Mouse (Mus musculus) small intestine, adult 2 months (tissue): ENCODE data around the gene Hist2h3b. TPM values are rescaled to one million over a fixed set of nuclear protein-coding genes. Genes with fewer than 3 reads are reported as not detected.

Experiments used
- H3K27ac ChIP-seq: fragments of 200-500 bp; 2 replicates; pipeline ENCODE4 v1.5.1; 2012; ENCODE audit warnings: low read depth, low read length, control low read depth, inconsistent platforms; ENCODE audit not compliant: insufficient read depth
- H3K27me3 ChIP-seq: fragments of 200-500 bp; 2 replicates; pipeline ENCODE4 v1.6.1; 2012; ENCODE audit warnings: mild to moderate bottlenecking, moderate library complexity, low read length, inconsistent platforms; ENCODE audit not compliant: control insufficient read depth, insufficient read depth
- H3K36me3 ChIP-seq: fragments of 200-500 bp; 2 replicates; pipeline ENCODE4 v1.6.1; 2012; ENCODE audit warnings: mild to moderate bottlenecking, low read length, control low read depth, inconsistent platforms; ENCODE audit not compliant: control insufficient read depth, insufficient read depth
- H3K4me1 ChIP-seq: fragments of 200-500 bp; 2 replicates; pipeline ENCODE4 v1.6.1; 2012; ENCODE audit warnings: low read length, inconsistent platforms, mixed read lengths; ENCODE audit not compliant: control insufficient read depth, insufficient read depth, insufficient read length
- H3K4me3 ChIP-seq: fragments of 200-500 bp; 2 replicates; pipeline ENCODE4 v1.5.1; 2012; ENCODE audit warnings: low read depth, mild to moderate bottlenecking, control low read depth, inconsistent platforms, low read length, moderate library complexity
- CTCF ChIP-seq: fragments of 200-500 bp; IDR thresholded peaks from 2 replicates; pipeline ENCODE4 v1.5.1; 2012; ENCODE audit warnings: low read depth, mild to moderate bottlenecking, control low read depth, inconsistent platforms, low read length, moderate library complexity, mixed read lengths; ENCODE audit not compliant: insufficient replicate concordance, insufficient read length; ENCODE audit errors: extremely low read depth
- POLR2A ChIP-seq: fragments of 200-500 bp; IDR thresholded peaks from 2 replicates; pipeline ENCODE4 v1.6.1; 2012; ENCODE audit warnings: low read depth, mild to moderate bottlenecking, control low read depth, inconsistent platforms, low read length, moderate library complexity
- WGBS: fragments of 180-500 bp; shearing (Covaris S2); methylation state at CpG from one replicate; pipeline ENCODE4 v1.1.7; 2018; 5-methylcytosine and 5-hydroxymethylcytosine counted together
- polyA plus RNA-seq: library from polyadenylated mRNA; depleted of rRNA; stranded (reverse); fragments of >200 nt; gene quantifications from 2 replicates; pipeline ENCODE4 v1.2.3, GENCODE M21; 2012

Gene Hist2h3b
- polyA plus RNA-seq, 1 experiment = 102 TPM

DNA sequence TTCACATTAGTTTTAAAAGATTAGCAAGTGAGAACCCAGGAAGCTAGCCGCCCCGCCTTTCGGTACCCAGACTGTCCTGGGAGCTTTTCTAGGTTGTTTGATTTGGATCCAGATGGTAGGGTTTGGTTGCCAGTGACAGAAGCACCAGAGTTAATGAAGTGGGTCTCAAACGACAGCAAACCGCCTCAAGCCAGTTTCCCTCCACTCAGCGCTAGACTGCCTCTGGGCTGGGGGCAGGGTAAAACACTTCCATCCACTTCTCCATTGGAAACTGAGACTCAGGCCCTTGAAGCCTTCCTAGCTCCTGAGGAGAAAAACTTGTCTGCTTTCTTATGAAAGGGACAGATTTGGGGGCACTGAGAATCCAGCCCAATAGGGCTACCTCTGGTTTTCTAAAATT, 24.2 kb downstream of the Hist2h3b start:
- no peaks in the 10 kb centered on the region for H3K4me1 ChIP-seq
- no peaks in the 10 kb centered on the region for H3K36me3 ChIP-seq
- peaks cover 6% of the 10 kb centered on the region for H3K27me3 ChIP-seq
- TF ChIP-seq CTCF (no peak), POLR2A (no peak)
- H3K27ac ChIP-seq = no peak overlapping the region
- no peak overlapping the region for H3K4me3 ChIP-seq
- 60% methylated on average over 6 of the region's 6 CpGs for WGBS

DNA sequence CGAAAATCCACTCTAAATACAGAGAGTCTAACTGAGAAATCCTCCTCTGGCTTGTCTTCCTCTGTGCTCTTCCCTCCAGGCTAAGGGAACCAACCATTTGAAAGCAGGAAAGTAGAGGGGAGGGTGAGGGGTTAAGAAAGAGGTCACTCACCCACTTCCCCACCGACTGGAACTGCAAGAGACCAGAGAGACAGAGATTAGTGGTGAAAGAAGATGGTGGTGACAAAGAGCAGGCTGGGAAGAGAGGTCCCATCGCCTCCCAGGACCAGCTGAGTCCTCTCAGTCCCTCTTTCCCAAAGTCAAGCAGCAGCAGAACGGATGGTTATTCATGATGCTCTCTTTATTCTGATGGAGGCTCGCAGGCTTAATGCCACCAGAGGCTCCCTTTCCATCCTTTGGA, 24.9 kb downstream of the Hist2h3b start:
- TF ChIP-seq CTCF = no peak
- no peak for TF ChIP-seq POLR2A

DNA sequence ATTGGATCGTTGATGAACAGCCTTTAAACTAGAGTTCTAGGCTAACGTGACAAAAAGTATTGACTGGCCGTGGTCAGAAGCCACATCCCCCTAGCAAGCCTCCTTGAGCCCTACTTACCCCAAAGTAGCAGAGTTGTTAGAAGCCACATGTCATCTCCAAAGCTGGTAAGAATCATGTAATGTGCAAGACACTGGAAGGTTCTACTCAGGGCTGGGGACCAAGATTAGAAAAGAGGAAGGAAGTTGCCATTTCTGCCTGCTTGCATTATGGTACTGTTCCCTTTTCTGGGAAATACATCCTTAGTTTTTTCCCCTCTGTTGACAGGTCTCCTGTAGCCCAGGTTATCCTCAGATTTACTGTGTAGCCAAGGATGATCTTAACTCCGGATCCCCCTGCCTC, 25.3 kb downstream of the Hist2h3b start, which contains the start of gene Fcgr1:
Gene Fcgr1 (minus strand): TSS at position 183 of the 400 bp plus-strand sequence.
- TF ChIP-seq POLR2A (no peak), CTCF (no peak)
- 71% methylated on average over 4 of the region's 4 CpGs for WGBS
- H3K27me3 ChIP-seq = peaks cover 6% of the 10 kb centered on the region
- H3K4me1 ChIP-seq = no peaks in the 10 kb centered on the region
- H3K4me3 ChIP-seq = no peak within 1 kb of the TSS
- H3K36me3 ChIP-seq = no peaks in the 10 kb centered on the region
- H3K27ac ChIP-seq = no peak within 1 kb of the TSS; the same call in 1 of the 2 replicates

More for the DNA sequence above, 24.9 kb downstream of the Hist2h3b start:
- no peak overlapping the region for H3K27ac ChIP-seq
- no peak overlapping the region for H3K4me3 ChIP-seq
- no peaks in the 10 kb centered on the region for H3K36me3 ChIP-seq
- H3K4me1 ChIP-seq = no peaks in the 10 kb centered on the region
- 52% methylated on average over 5 of the region's 5 CpGs for WGBS
- H3K27me3 ChIP-seq = peaks cover 6% of the 10 kb centered on the region

DNA sequence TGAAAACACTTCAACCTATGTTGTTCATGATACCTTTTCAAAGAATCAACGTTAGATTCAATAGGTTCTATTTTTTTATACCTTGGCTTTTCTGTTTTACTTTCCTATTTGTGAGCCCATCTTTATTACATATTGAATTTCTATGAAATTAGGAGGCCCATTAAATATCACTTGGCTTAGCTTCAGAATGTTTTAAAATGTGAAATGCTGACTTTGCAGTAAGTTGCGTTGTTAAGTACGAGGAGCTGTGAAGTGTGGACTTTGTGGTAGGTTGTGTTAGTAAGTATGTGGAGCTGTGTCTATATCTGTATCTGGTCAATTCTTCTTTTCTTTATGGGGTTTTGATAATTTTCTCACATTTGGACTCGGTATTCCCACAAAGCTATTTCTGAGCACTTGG, 29.9 kb downstream of the Hist2h3b start:
- WGBS = 83% methylated on average over 4 of the region's 4 CpGs
- H3K27ac ChIP-seq = no peak overlapping the region
- H3K27me3 ChIP-seq = peaks cover 2% of the 10 kb centered on the region; the same call in 1 of the 2 replicates
- no peaks in the 10 kb centered on the region for H3K4me1 ChIP-seq
- H3K36me3 ChIP-seq = no peaks in the 10 kb centered on the region
- TF ChIP-seq CTCF (no peak), POLR2A (no peak)
- no peak overlapping the region for H3K4me3 ChIP-seq

DNA sequence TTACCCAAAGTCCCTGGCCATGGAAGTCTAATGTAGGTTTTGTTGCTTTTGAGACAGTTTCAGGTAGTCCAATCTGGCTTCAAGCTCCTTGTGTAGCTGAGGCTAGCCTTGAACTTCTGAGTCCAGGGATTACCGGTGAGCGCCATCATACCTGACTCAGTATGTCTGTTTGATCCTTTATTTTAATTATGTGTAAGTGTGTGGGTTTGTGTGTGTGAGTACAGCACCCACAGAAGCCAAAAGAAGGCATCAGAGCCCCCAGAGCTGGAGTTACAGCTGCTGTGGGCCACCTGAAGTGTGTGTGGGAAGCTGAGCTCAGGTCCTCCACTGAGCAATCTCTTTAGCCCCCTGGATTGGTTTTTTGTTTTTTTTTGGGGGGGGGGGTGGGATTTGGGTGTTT, 31.1 kb downstream of the Hist2h3b start:
- no peaks in the 10 kb centered on the region for H3K36me3 ChIP-seq
- H3K4me1 ChIP-seq = no peaks in the 10 kb centered on the region
- H3K27me3 ChIP-seq = peaks cover 2% of the 10 kb centered on the region; the same call in 1 of the 2 replicates
- no peak overlapping the region for H3K4me3 ChIP-seq
- TF ChIP-seq CTCF (no peak), POLR2A (no peak)
- H3K27ac ChIP-seq = no peak overlapping the region
- WGBS = 99% methylated on average over 2 of the region's 2 CpGs

DNA sequence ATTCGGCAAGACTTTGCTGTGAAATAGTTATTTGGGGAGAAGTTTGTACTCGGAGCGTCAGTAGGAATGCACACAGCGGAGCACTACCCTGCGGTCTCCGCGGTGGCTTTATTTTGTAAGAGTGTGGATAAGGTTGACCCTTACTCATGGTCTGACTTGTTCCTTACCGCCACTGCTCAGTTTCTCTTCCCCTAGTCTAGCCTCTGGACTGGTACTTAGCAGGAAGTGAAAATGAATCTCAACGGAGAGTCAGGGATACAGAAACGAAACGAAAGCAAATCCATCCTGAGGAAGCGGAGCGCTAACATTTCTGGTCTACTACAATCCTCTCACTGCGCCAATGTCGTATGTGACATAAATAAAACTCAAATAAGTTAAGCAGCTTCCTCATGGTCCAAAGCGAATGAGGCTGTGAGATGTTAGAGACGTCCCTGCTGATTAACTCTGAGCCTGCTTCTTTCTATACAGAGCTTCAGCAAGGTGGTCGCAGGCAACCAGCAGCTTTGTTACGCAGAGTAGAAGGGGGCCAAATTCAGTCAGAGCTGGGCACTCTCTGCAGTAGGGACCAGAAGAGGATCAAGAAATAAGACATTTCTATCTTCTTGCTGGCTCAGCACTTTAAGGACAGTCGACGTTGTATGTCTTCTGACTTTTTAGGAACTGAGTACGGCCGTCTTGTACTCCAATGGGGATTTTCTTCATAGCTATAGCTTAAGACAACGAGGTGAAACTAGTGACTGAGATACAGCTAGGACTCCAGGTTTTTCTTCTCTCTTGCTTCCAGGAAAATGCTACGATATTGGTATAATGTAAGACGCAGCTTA, 32.5 kb downstream of the Hist2h3b start:
- 52% methylated on average over 26 of the region's 26 CpGs for WGBS
- Histone ChIP-seq H3K27ac (no peak overlapping the region), H3K4me3 (peak overlapping the region; percentile 29; the same call in 1 of the 2 replicates)

DNA sequence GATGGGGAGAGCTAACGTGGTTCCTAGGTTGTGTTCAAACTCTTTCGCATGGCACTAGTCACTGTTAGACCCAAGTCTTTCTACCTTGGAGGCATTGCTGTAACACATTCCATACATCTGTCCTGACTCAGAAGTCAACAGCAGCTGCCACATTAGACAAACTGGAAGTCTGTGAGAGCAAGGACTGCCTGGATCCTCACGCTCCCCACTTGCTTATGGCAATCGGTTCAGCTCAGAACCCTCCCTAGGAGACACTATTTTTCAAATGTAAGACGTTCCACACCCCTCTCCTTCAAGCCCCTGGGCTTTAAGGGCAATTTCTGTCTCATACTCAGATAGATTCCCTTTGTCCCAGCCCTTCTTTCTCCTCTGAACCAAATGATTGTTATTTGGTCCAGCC, 33.6 kb downstream of the Hist2h3b start:
- H3K27ac ChIP-seq = no peak overlapping the region
- H3K4me3 ChIP-seq = no peak overlapping the region
- no peaks in the 10 kb centered on the region for H3K36me3 ChIP-seq
- no peaks in the 10 kb centered on the region; the same call in 1 of the 2 replicates for H3K27me3 ChIP-seq
- TF ChIP-seq POLR2A (no peak), CTCF (no peak)
- 78% methylated on average over 5 of the region's 5 CpGs for WGBS
- H3K4me1 ChIP-seq = no peaks in the 10 kb centered on the region

More for the DNA sequence above, 32.5 kb downstream of the Hist2h3b start:
- H3K4me1 ChIP-seq = no peaks in the 10 kb centered on the region
- H3K36me3 ChIP-seq = no peaks in the 10 kb centered on the region
- TF ChIP-seq POLR2A (no peak), CTCF (no peak)
- peaks cover 2% of the 10 kb centered on the region; the same call in 1 of the 2 replicates for H3K27me3 ChIP-seq
